Mouse (Mus musculus): Measurements from ENCODE around the gene Trpm2.

DNA sequence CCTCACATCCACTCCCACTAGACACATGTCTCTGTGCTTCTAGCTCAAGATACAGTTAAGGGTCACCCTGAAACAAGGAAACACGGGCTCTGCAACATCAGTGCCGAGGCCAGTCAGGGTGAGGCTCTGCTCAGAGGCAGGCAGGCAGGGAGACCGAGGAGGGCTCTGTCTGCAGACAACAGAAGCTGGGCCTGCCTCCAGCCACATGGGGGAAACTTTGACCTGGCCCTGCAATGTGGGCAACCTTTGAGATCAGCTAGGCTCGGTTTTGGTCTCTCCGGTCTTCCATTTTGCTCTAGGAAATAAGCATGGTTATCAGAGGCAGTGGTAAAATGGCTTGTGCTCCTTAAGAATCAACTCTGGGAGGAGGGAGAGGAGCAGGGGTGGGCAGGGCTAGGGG lies 46.0 kb upstream of the Trpm2 start:
- TF ChIP-seq CTCF (conservative IDR thresholded peaks at IDR 0.05 in 1 of 2, IDR thresholded peaks at IDR 0.05 in 1 of 2; ENCODE audit: low read depth in 2 of 2, low read length in 2 of 2) (no peak), JUND (conservative IDR thresholded peaks at IDR 0.05; ENCODE audit: low read depth, low read length) (no peak), KAT2A (IDR thresholded peaks at IDR 0.05; ENCODE audit: insufficient replicate concordance, low read length) (no peak), UBTF (IDR thresholded peaks at IDR 0.05; ENCODE audit: low read depth, low read length) (no peak), USF1 (IDR thresholded peaks at IDR 0.05; ENCODE audit: low read depth, low read length) (no peak), POLR2A (IDR thresholded peaks at IDR 0.05; ENCODE audit: low read depth, low read length) (no peak), MXI1 (IDR thresholded peaks at IDR 0.05; ENCODE audit: low read depth, low read length) (no peak), SMC3 (IDR thresholded peaks at IDR 0.05; ENCODE audit: low read depth, low read length) (no peak), MAZ (IDR thresholded peaks at IDR 0.05; ENCODE audit: low read depth, low read length) (no peak), USF2 (conservative IDR thresholded peaks at IDR 0.05; ENCODE audit: low read depth, low read length) (no peak), HCFC1 (IDR thresholded peaks at IDR 0.05; ENCODE audit: low read depth, low read length) (no peak), EP300 (IDR thresholded peaks at IDR 0.05; ENCODE audit: low read length) (no peak), ZMIZ1 (IDR thresholded peaks at IDR 0.05; ENCODE audit: low read depth, low read length) (no peak), RCOR1 (conservative IDR thresholded peaks at IDR 0.05; ENCODE audit: low read depth, low read length) (no peak)

Measured in CH12.LX (cell line).